Mouse (Mus musculus): Measurements from ENCODE around the gene Gm10471.

DNA sequence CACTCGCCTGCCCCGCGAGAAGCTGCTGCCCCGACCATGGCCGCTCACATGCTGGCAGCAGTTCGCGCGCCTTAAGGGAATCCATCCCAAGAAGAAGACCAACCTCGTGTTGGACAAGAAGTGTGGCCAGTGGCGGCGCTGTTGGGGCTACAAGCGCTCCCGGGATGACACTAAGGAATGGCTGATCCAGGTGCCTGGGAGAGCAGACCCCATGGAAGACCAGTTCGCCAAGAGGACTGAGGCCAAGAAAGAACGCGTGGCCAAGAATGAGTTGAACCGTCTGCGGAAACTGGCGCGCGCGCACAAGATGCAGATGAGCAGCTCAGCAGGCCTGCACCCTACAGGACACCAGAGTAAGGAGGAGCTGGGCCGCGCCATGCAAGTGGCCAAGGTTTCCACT is 18.4 kb downstream of the Gm10471 start:
- no peak for TF ChIP-seq POLR2A (IDR thresholded peaks at IDR 0.05; ENCODE audit: extremely low read depth, insufficient read depth, low read length)
- TF ChIP-seq CTCF (IDR thresholded peaks at IDR 0.05; ENCODE audit: low read depth, low read length) = no peak

Measured in liver, adult 2 months (tissue).